Mouse (Mus musculus): ENCODE results near the gene Ugt1a8.

- TF ChIP-seq CTCF (IDR thresholded peaks at IDR 0.05; ENCODE audit: low read depth, low read length): no peak
- TF ChIP-seq POLR2A (IDR thresholded peaks at IDR 0.05; ENCODE audit: borderline replicate concordance, low read depth, low read length): no peak
Observed at GRCm38 (mm10) chr1:88250023-88250422, 162.4 kb downstream of the Ugt1a8 start.

Data from bone marrow macrophage, adult 2 months (primary cell).